In genomic region chr4:46064263-46064662, GRCm38 (mm10) we compare ENCODE assay signal across 13 mouse cellular contexts. TPM values are rescaled to one million over a fixed set of nuclear protein-coding genes. Genes with fewer than 3 reads are reported as not detected.
DNase-seq lines count a peak whose midpoint lies in the region; ATAC-seq and TF ChIP-seq lines count a peak whose summit lies in the region.
"Had no signal": no experiment of that assay in that cellular context is flagged by ENCODE, and none has a peak within 500 bp of the region (broad histone marks: within the 10 kb centered on the region; RNA-seq: fewer than 3 reads in every experiment).

No protein-coding gene starts in this region.

- peak; percentile 3 for DNase-seq in liver, adult 2 months (ENCODE audit: extremely low read depth, low read depth, low spot score)
- DNase-seq in gastrocnemius, adult 8-10 months (ENCODE audit: low spot score in 2 of 2): peak; percentile 68 to 76
- peak; percentile 57 for DNase-seq in heart, adult 8-10 months (ENCODE audit: low spot score)
- peak; percentile 42 to 65 for DNase-seq in heart, postnatal 14 days
- DNase-seq in midbrain, postnatal 0 days (ENCODE audit: low spot score): no peak
- DNase-seq: adrenal gland, adult 2 months; forebrain, postnatal 0 days; thymus, adult 18-20 months had no signal

- H3K79me2 ChIP-seq in liver, adult 2 months (ENCODE audit: control insufficient read depth, insufficient read depth, low read length): no peaks in the 10 kb centered on the region

- H3K27ac ChIP-seq in liver, adult 2 months (replicated peaks; ENCODE audit: insufficient read depth, low read depth, low read length): no peak overlapping the region
- no peak overlapping the region for H3K27ac ChIP-seq in liver, embryonic 12.5 days
- H3K27ac ChIP-seq in midbrain, postnatal 0 days (ENCODE audit: low read depth, low read length): no peak overlapping the region
- no peak overlapping the region for H3K27ac ChIP-seq in intestine, embryonic 15.5 days
- H3K27ac ChIP-seq: limb, embryonic 10.5 days; midbrain, embryonic 12.5 days had no signal

- TF ChIP-seq POLR2A in liver, adult 2 months (IDR thresholded peaks at IDR 0.05; ENCODE audit: extremely low read depth, insufficient read depth, low read length): no peak

- no peak for ATAC-seq in liver, embryonic 12.5 days
- ATAC-seq in midbrain, postnatal 0 days (ENCODE audit: low FRiP score): no peak
- ATAC-seq in intestine, embryonic 15.5 days: no peak
- ATAC-seq: forebrain, postnatal 0 days; hindbrain, embryonic 16.5 days had no signal

- intact Hi-C loops in heart, postnatal 14 days (cut with DNase I): no loop called here

- no peaks in the 10 kb centered on the region for H3K36me3 ChIP-seq in liver, adult 2 months (ENCODE audit: control insufficient read depth, insufficient read depth, low read length)
- peaks cover 98% of the 10 kb centered on the region for H3K36me3 ChIP-seq in liver, embryonic 12.5 days
- no peaks in the 10 kb centered on the region for H3K36me3 ChIP-seq in midbrain, postnatal 0 days (ENCODE audit: insufficient read depth, low read length)
- no peaks in the 10 kb centered on the region for H3K36me3 ChIP-seq in intestine, embryonic 15.5 days
- H3K36me3 ChIP-seq: limb, embryonic 10.5 days; midbrain, embryonic 12.5 days had no signal

- no peak for TF ChIP-seq CTCF in liver, adult 2 months (IDR thresholded peaks at IDR 0.05; ENCODE audit: low read depth, low read length)
- TF ChIP-seq CTCF in midbrain, postnatal 0 days (IDR thresholded peaks at IDR 0.05): no peak

- H3K4me2 ChIP-seq in liver, embryonic 12.5 days: no peak overlapping the region
- H3K4me2 ChIP-seq in midbrain, postnatal 0 days (ENCODE audit: low read depth, low read length, poor library complexity, severe bottlenecking): no peak overlapping the region
- H3K4me2 ChIP-seq in intestine, embryonic 15.5 days (replicated peaks): no peak overlapping the region
- H3K4me2 ChIP-seq: midbrain, embryonic 12.5 days had no signal

- H3K9me3 ChIP-seq in liver, embryonic 12.5 days (replicated peaks): no peaks in the 10 kb centered on the region
- H3K9me3 ChIP-seq in midbrain, postnatal 0 days (ENCODE audit: low read length): no peaks in the 10 kb centered on the region
- no peaks in the 10 kb centered on the region for H3K9me3 ChIP-seq in intestine, embryonic 15.5 days
- H3K9me3 ChIP-seq: limb, embryonic 10.5 days; midbrain, embryonic 12.5 days had no signal

- WGBS in liver, adult 2 months: 44% methylated on average over 8 of the region's 8 CpGs
- WGBS in liver, embryonic 12.5 days (ENCODE audit: insufficient replicate concordance): 70% methylated on average over 8 of the region's 8 CpGs
- WGBS in midbrain, postnatal 0 days: 67% methylated on average over 8 of the region's 8 CpGs
- 50% methylated on average over 8 of the region's 8 CpGs for WGBS in intestine, embryonic 15.5 days

- H3K9ac ChIP-seq in liver, adult 2 months (ENCODE audit: low read depth, low read length): no peak overlapping the region
- no peak overlapping the region for H3K9ac ChIP-seq in liver, embryonic 12.5 days
- no peak overlapping the region for H3K9ac ChIP-seq in midbrain, postnatal 0 days (replicated peaks; ENCODE audit: low read length, poor library complexity, severe bottlenecking)
- no peak overlapping the region for H3K9ac ChIP-seq in intestine, embryonic 15.5 days
- H3K9ac ChIP-seq: forebrain, postnatal 0 days; midbrain, embryonic 12.5 days had no signal

- no peaks in the 10 kb centered on the region for H3K4me1 ChIP-seq in liver, adult 2 months (ENCODE audit: control insufficient read depth, insufficient read depth, low read length)
- peaks cover 8% of the 10 kb centered on the region; the same call in 1 of the 2 replicates for H3K4me1 ChIP-seq in liver, embryonic 12.5 days
- no peaks in the 10 kb centered on the region; the same call in 1 of the 2 replicates for H3K4me1 ChIP-seq in midbrain, postnatal 0 days (ENCODE audit: insufficient read depth, low read length)
- no peaks in the 10 kb centered on the region for H3K4me1 ChIP-seq in intestine, embryonic 15.5 days (replicated peaks)

- H3K4me3 ChIP-seq in liver, adult 2 months (ENCODE audit: insufficient read depth, low read depth, low read length): no peak overlapping the region
- no peak overlapping the region for H3K4me3 ChIP-seq in liver, embryonic 12.5 days
- H3K4me3 ChIP-seq in midbrain, postnatal 0 days (ENCODE audit: low read depth, low read length): no peak overlapping the region
- H3K4me3 ChIP-seq in intestine, embryonic 15.5 days (replicated peaks): no peak overlapping the region
- H3K4me3 ChIP-seq: limb, embryonic 10.5 days; midbrain, embryonic 12.5 days had no signal

- no peaks in the 10 kb centered on the region for H3K27me3 ChIP-seq in liver, adult 2 months (ENCODE audit: control insufficient read depth, insufficient read depth, low read length)
- H3K27me3 ChIP-seq in liver, embryonic 12.5 days (replicated peaks): no peaks in the 10 kb centered on the region; the same call in none of the 2 replicates
- H3K27me3 ChIP-seq in midbrain, postnatal 0 days (ENCODE audit: insufficient read depth, low read length): no peaks in the 10 kb centered on the region
- no peaks in the 10 kb centered on the region for H3K27me3 ChIP-seq in intestine, embryonic 15.5 days (replicated peaks)

RNA-seq across cellular contexts. Expression of gene Tmod1, which starts 25.5 kb away (rescaled TPM):
- 0.09 TPM in 1 of 2 replicates, not detected in the other for total RNA-seq in liver, adult 2 months (2014; rRNA removed)
- 0.07 TPM in 1 of 2 replicates, not detected in the other for polyA plus RNA-seq in liver, adult 2 months (2012; rRNA removed)
- 45.3 and 46.4 TPM in 2 replicates for polyA plus RNA-seq in liver, embryonic 12.5 days (2016; fragmentation: Nextera tagmentation; extraction: Ambion mirVana)
- 100 to 1,000 TPM; 175 to 195 (median 187) TPM for total RNA-seq in gastrocnemius, adult 8-10 months (2022)
- total RNA-seq in heart, adult 8-10 months (2022): 100 to 1,000 TPM; 233 to 302 (median 283) TPM
- 100 to 1,000 TPM; 279 to 283 TPM for total RNA-seq in heart, postnatal 14 days (2021)
- 0.42 and 0.55 TPM in 2 replicates for total RNA-seq in midbrain, postnatal 0 days (2014; rRNA removed)
- polyA plus RNA-seq in midbrain, postnatal 0 days (2015; fragmentation: Nextera tagmentation; extraction: Ambion mirVana): 0.75 and 1.0 TPM in 2 replicates
- polyA plus RNA-seq in intestine, embryonic 15.5 days (2015; fragmentation: Nextera tagmentation; extraction: Ambion mirVana): 3.2 and 3.3 TPM in 2 replicates

Comparison
In these comparisons a context has a peak if more than half of its experiments do, and no peak if none do; other contexts are left out.
1. RNA of gene Tmod1, which starts 25.5 kb away (total RNA-seq): 233 to 302 TPM in heart, adult 8-10 months, 279 to 283 TPM in heart, postnatal 14 days and 175 to 195 TPM in gastrocnemius, adult 8-10 months; 0.42 to 0.55 TPM in midbrain, postnatal 0 days and 0.09 TPM in liver, adult 2 months; every median in the first group is over 100 times any median in the second.